Mouse (Mus musculus): Measurements from ENCODE around the gene Atp6v0b. TPM values are rescaled to one million over a fixed set of nuclear protein-coding genes. Genes with fewer than 3 reads are reported as not detected.

Gene Atp6v0b
- total and polyA plus RNA-seq, 3 experiments, result 219 to 297 (median 247) TPM

DNA sequence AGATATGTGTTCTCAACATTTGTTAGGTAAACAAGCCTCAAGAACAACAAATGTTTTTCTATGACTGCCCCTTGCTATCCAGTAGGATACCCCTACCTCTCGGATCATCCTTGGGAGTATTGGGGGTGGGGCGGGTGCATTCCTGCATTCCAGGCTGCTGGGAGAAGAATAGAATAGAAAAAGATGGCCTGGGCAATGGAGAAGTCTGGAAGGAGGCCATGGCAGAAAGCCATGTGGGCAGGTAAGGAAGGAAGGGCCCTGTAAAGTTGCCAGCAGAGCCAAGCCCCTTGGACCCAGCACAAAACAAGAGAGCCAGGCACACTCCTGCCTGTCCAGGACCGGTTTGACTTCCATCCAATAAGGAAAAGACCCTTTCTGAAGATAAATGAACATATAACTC, 26.3 kb upstream of the Atp6v0b start:
- Histone ChIP-seq H3K9me3 (replicated peaks) (no peaks in the 10 kb centered on the region), H3K4me3 (ENCODE audit: low read depth, low read length) (no peak overlapping the region; the same call in 1 of the 2 replicates), H3K27me3 (ENCODE audit: insufficient read depth, low read length) (no peaks in the 10 kb centered on the region), H3K36me3 (replicated peaks) (peaks cover 48% of the 10 kb centered on the region), H3K4me1 (ENCODE audit: insufficient read depth, low read depth, low read length) (peaks cover 43% of the 10 kb centered on the region)
- DNase-seq (ENCODE audit: low spot score) (no peak), ATAC-seq (ENCODE audit: extremely low read depth, insufficient number of reproducible peaks, low FRiP score, poor library complexity, severe bottlenecking) (no peak)
- TF ChIP-seq CTCF (IDR thresholded peaks at IDR 0.05; ENCODE audit: low read depth, low read length) (no peak), POLR2AphosphoS5 (IDR thresholded peaks at IDR 0.05; ENCODE audit: insufficient replicate concordance, low read depth, low read length) (no peak), GATA1 (IDR thresholded peaks at IDR 0.05; ENCODE audit: borderline replicate concordance, low read length) (no peak), GATA2 (IDR thresholded peaks at IDR 0.05; ENCODE audit: borderline replicate concordance, low read depth, low read length) (no peak), TAL1 (conservative IDR thresholded peaks at IDR 0.05; ENCODE audit: low read depth, low read length) (no peak)

- ATAC-seq (ENCODE audit: extremely low read depth, insufficient number of reproducible peaks, low FRiP score, poor library complexity, severe bottlenecking), result no peak
- DNase-seq (ENCODE audit: low spot score), result no peak
- no peak overlapping the region for H3K4me3 ChIP-seq (ENCODE audit: low read depth, low read length)
- peaks cover 43% of the 10 kb centered on the region for H3K4me1 ChIP-seq (ENCODE audit: insufficient read depth, low read depth, low read length)
- no peaks in the 10 kb centered on the region for H3K9me3 ChIP-seq (replicated peaks)
- H3K27me3 ChIP-seq (ENCODE audit: insufficient read depth, low read length), result no peaks in the 10 kb centered on the region
- no peak for TF ChIP-seq CTCF (IDR thresholded peaks at IDR 0.05; ENCODE audit: low read depth, low read length)
- no peak for TF ChIP-seq TAL1 (conservative IDR thresholded peaks at IDR 0.05; ENCODE audit: low read depth, low read length)
- no peak for TF ChIP-seq GATA1 (IDR thresholded peaks at IDR 0.05; ENCODE audit: borderline replicate concordance, low read length)
- no peak for TF ChIP-seq GATA2 (IDR thresholded peaks at IDR 0.05; ENCODE audit: borderline replicate concordance, low read depth, low read length)
- no peak for TF ChIP-seq POLR2AphosphoS5 (IDR thresholded peaks at IDR 0.05; ENCODE audit: insufficient replicate concordance, low read depth, low read length)
- peaks cover 54% of the 10 kb centered on the region for H3K36me3 ChIP-seq (replicated peaks)
Observed at GRCm38 (mm10) chr4:117912685-117913273, 25.6 kb upstream of the Atp6v0b start.

- peaks cover 57% of the 10 kb centered on the region for H3K36me3 ChIP-seq (replicated peaks)
- no peak for TF ChIP-seq CTCF (IDR thresholded peaks at IDR 0.05; ENCODE audit: low read depth, low read length)
- no peak for TF ChIP-seq GATA1 (IDR thresholded peaks at IDR 0.05; ENCODE audit: borderline replicate concordance, low read length)
- no peak for TF ChIP-seq GATA2 (IDR thresholded peaks at IDR 0.05; ENCODE audit: borderline replicate concordance, low read depth, low read length)
- TF ChIP-seq POLR2AphosphoS5 (IDR thresholded peaks at IDR 0.05; ENCODE audit: insufficient replicate concordance, low read depth, low read length), result no peak
- TF ChIP-seq TAL1 (conservative IDR thresholded peaks at IDR 0.05; ENCODE audit: low read depth, low read length), result no peak
Observed at GRCm38 (mm10) chr4:117912131-117912561, 25.0 kb upstream of the Atp6v0b start.

GRCm38 (mm10) chr4:117908834-117909453, 21.8 kb upstream of the Atp6v0b start:
- Histone ChIP-seq H3K27me3 (ENCODE audit: insufficient read depth, low read length) (no peaks in the 10 kb centered on the region), H3K4me3 (ENCODE audit: low read depth, low read length) (no peak overlapping the region), H3K4me1 (ENCODE audit: insufficient read depth, low read depth, low read length) (peaks cover 18% of the 10 kb centered on the region), H3K36me3 (replicated peaks) (peaks cover 82% of the 10 kb centered on the region), H3K9me3 (replicated peaks) (no peaks in the 10 kb centered on the region)
- TF ChIP-seq TAL1 (conservative IDR thresholded peaks at IDR 0.05; ENCODE audit: low read depth, low read length), result no peak
- TF ChIP-seq GATA1 (IDR thresholded peaks at IDR 0.05; ENCODE audit: borderline replicate concordance, low read length), result no peak
- TF ChIP-seq CTCF (IDR thresholded peaks at IDR 0.05; ENCODE audit: low read depth, low read length), result no peak
- no peak for TF ChIP-seq POLR2AphosphoS5 (IDR thresholded peaks at IDR 0.05; ENCODE audit: insufficient replicate concordance, low read depth, low read length)
- TF ChIP-seq GATA2 (IDR thresholded peaks at IDR 0.05; ENCODE audit: borderline replicate concordance, low read depth, low read length), result no peak
- DNase-seq (ENCODE audit: low spot score) (no peak), ATAC-seq (ENCODE audit: extremely low read depth, insufficient number of reproducible peaks, low FRiP score, poor library complexity, severe bottlenecking) (no peak)

More at GRCm38 (mm10) chr4:117912131-117912561, 25.0 kb upstream of the Atp6v0b start:
- ATAC-seq (ENCODE audit: extremely low read depth, insufficient number of reproducible peaks, low FRiP score, poor library complexity, severe bottlenecking) (no peak), DNase-seq (ENCODE audit: low spot score) (no peak)
- Histone ChIP-seq H3K9me3 (replicated peaks) (no peaks in the 10 kb centered on the region), H3K27me3 (ENCODE audit: insufficient read depth, low read length) (no peaks in the 10 kb centered on the region), H3K4me1 (ENCODE audit: insufficient read depth, low read depth, low read length) (peaks cover 38% of the 10 kb centered on the region), H3K4me3 (ENCODE audit: low read depth, low read length) (no peak overlapping the region)

GRCm38 (mm10) chr4:117906196-117906595, 19.1 kb upstream of the Atp6v0b start:
- TF ChIP-seq CTCF (IDR thresholded peaks at IDR 0.05; ENCODE audit: low read depth, low read length) (no peak), POLR2AphosphoS5 (IDR thresholded peaks at IDR 0.05; ENCODE audit: insufficient replicate concordance, low read depth, low read length) (no peak), GATA2 (IDR thresholded peaks at IDR 0.05; ENCODE audit: borderline replicate concordance, low read depth, low read length) (no peak), TAL1 (conservative IDR thresholded peaks at IDR 0.05; ENCODE audit: low read depth, low read length) (no peak), GATA1 (IDR thresholded peaks at IDR 0.05; ENCODE audit: borderline replicate concordance, low read length) (no peak)
- no peak overlapping the region for H3K4me3 ChIP-seq (ENCODE audit: low read depth, low read length)
- peaks cover 89% of the 10 kb centered on the region for H3K36me3 ChIP-seq (replicated peaks)
- no peaks in the 10 kb centered on the region for H3K27me3 ChIP-seq (ENCODE audit: insufficient read depth, low read length)
- DNase-seq (ENCODE audit: low spot score) (no peak), ATAC-seq (ENCODE audit: extremely low read depth, insufficient number of reproducible peaks, low FRiP score, poor library complexity, severe bottlenecking) (no peak)
- no peaks in the 10 kb centered on the region; the same call in 1 of the 2 replicates for H3K4me1 ChIP-seq (ENCODE audit: insufficient read depth, low read depth, low read length)
- no peaks in the 10 kb centered on the region for H3K9me3 ChIP-seq (replicated peaks)

GRCm38 (mm10) chr4:117904761-117905160, 17.6 kb upstream of the Atp6v0b start:
- H3K4me1 ChIP-seq (ENCODE audit: insufficient read depth, low read depth, low read length), result no peaks in the 10 kb centered on the region; the same call in 1 of the 2 replicates
- H3K9me3 ChIP-seq (replicated peaks), result no peaks in the 10 kb centered on the region
- no peak overlapping the region for H3K4me3 ChIP-seq (ENCODE audit: low read depth, low read length)
- H3K36me3 ChIP-seq (replicated peaks), result peaks cover 94% of the 10 kb centered on the region
- no peaks in the 10 kb centered on the region for H3K27me3 ChIP-seq (ENCODE audit: insufficient read depth, low read length)
- ATAC-seq (ENCODE audit: extremely low read depth, insufficient number of reproducible peaks, low FRiP score, poor library complexity, severe bottlenecking), result no peak
- TF ChIP-seq TAL1 (conservative IDR thresholded peaks at IDR 0.05; ENCODE audit: low read depth, low read length), result no peak
- TF ChIP-seq CTCF (IDR thresholded peaks at IDR 0.05; ENCODE audit: low read depth, low read length), result no peak
- TF ChIP-seq POLR2AphosphoS5 (IDR thresholded peaks at IDR 0.05; ENCODE audit: insufficient replicate concordance, low read depth, low read length), result no peak
- no peak for TF ChIP-seq GATA2 (IDR thresholded peaks at IDR 0.05; ENCODE audit: borderline replicate concordance, low read depth, low read length)
- no peak for DNase-seq (ENCODE audit: low spot score)
